8 mouse cellular contexts compared by ENCODE assay signal in genomic region chr9:106452351-106452750, GRCm38 (mm10). TPM values are rescaled to one million over a fixed set of nuclear protein-coding genes. Genes with fewer than 3 reads are reported as not detected.
DNase-seq lines count a peak whose midpoint lies in the region; ATAC-seq lines count a peak whose summit lies in the region.

No protein-coding gene starts in this region.

- peak overlapping the region; percentile 97; the same call in 1 of the 2 replicates for H3K27ac ChIP-seq in kidney, embryonic 14.5 days (ENCODE audit: low read depth, low read length)
- peak overlapping the region; percentile 44; the same call in 1 of the 2 replicates for H3K27ac ChIP-seq in embryonic facial prominence, embryonic 13.5 days
- peak overlapping the region; percentile 81; the same call in 1 of the 2 replicates for H3K27ac ChIP-seq in hindbrain, embryonic 14.5 days
- H3K27ac ChIP-seq in midbrain, embryonic 14.5 days (replicated peaks; ENCODE audit: low read depth, low read length): peak overlapping the region; percentile 96; the same call in 1 of the 2 replicates

- peak overlapping the region; percentile 82 for H3K4me3 ChIP-seq in kidney, embryonic 14.5 days (ENCODE audit: low read length)
- peak overlapping the region; percentile 69; the same call in 1 of the 2 replicates for H3K4me3 ChIP-seq in embryonic facial prominence, embryonic 13.5 days
- no peak overlapping the region for H3K4me3 ChIP-seq in hindbrain, embryonic 14.5 days (replicated peaks; ENCODE audit: low read length)
- H3K4me3 ChIP-seq in midbrain, embryonic 14.5 days (replicated peaks; ENCODE audit: low read depth, low read length): peak overlapping the region; percentile 80; the same call in 1 of the 2 replicates

- no peak for DNase-seq in kidney, adult 18-20 months
- DNase-seq in hindbrain, embryonic 14.5 days (ENCODE audit: low spot score): no peak
- no peak for DNase-seq in midbrain, embryonic 14.5 days
- DNase-seq in natural killer cell, adult 2 months (ENCODE audit: low spot score in 2 of 2): no peak
- DNase-seq in right cerebral cortex, postnatal 36 days (ENCODE audit: low spot score in 2 of 2): no peak
- no peak for DNase-seq in retina, embryonic 14.5 days (ENCODE audit: low spot score)

- ATAC-seq in kidney, embryonic 14.5 days (ENCODE audit: low FRiP score, low TSS enrichment): no peak
- no peak for ATAC-seq in embryonic facial prominence, embryonic 13.5 days (ENCODE audit: insufficient number of reproducible peaks, insufficient read depth, low FRiP score, low TSS enrichment, low read depth)
- no peak for ATAC-seq in hindbrain, embryonic 14.5 days (ENCODE audit: low FRiP score)
- no peak for ATAC-seq in midbrain, embryonic 14.5 days (ENCODE audit: low FRiP score, low TSS enrichment)

- H3K4me2 ChIP-seq in kidney, embryonic 14.5 days (replicated peaks; ENCODE audit: low read depth, low read length): peak overlapping the region; percentile 96
- H3K4me2 ChIP-seq in embryonic facial prominence, embryonic 13.5 days: peak overlapping the region; percentile 97
- H3K4me2 ChIP-seq in hindbrain, embryonic 14.5 days (replicated peaks): peak overlapping the region; percentile 96
- peak overlapping the region; percentile 100 for H3K4me2 ChIP-seq in midbrain, embryonic 14.5 days (ENCODE audit: low read length)

- no peaks in the 10 kb centered on the region for H3K27me3 ChIP-seq in kidney, embryonic 14.5 days (ENCODE audit: control insufficient read depth, insufficient read depth, low read length)
- no peaks in the 10 kb centered on the region for H3K27me3 ChIP-seq in embryonic facial prominence, embryonic 13.5 days
- no peaks in the 10 kb centered on the region for H3K27me3 ChIP-seq in hindbrain, embryonic 14.5 days (ENCODE audit: control insufficient read depth, insufficient read depth, low read length)
- no peaks in the 10 kb centered on the region for H3K27me3 ChIP-seq in midbrain, embryonic 14.5 days (ENCODE audit: control insufficient read depth, insufficient read depth, low read length)

- peak overlapping the region; percentile 82; the same call in 1 of the 2 replicates for H3K9ac ChIP-seq in kidney, embryonic 14.5 days (ENCODE audit: low read depth, low read length)
- H3K9ac ChIP-seq in embryonic facial prominence, embryonic 13.5 days: no peak overlapping the region
- H3K9ac ChIP-seq in hindbrain, embryonic 14.5 days: peak overlapping the region; percentile 91; the same call in 1 of the 2 replicates
- peak overlapping the region; percentile 95; the same call in 1 of the 2 replicates for H3K9ac ChIP-seq in midbrain, embryonic 14.5 days (replicated peaks; ENCODE audit: low read length)

- 21% methylated on average over 6 of the region's 6 CpGs for WGBS in kidney, embryonic 14.5 days
- 28% methylated on average over 6 of the region's 6 CpGs for WGBS in embryonic facial prominence, embryonic 13.5 days
- WGBS in hindbrain, embryonic 14.5 days: 21% methylated on average over 6 of the region's 6 CpGs
- WGBS in midbrain, embryonic 14.5 days: 14% methylated on average over 6 of the region's 6 CpGs

- no peaks in the 10 kb centered on the region for H3K36me3 ChIP-seq in kidney, embryonic 14.5 days (ENCODE audit: control insufficient read depth, insufficient read depth, low read length)
- H3K36me3 ChIP-seq in embryonic facial prominence, embryonic 13.5 days: 0 out of 2 replicates have a peak, but pooled peaks cover 5% of the 10 kb centered on the region
- H3K36me3 ChIP-seq in hindbrain, embryonic 14.5 days (replicated peaks; ENCODE audit: control insufficient read depth, insufficient read depth): no peaks in the 10 kb centered on the region
- H3K36me3 ChIP-seq in midbrain, embryonic 14.5 days (ENCODE audit: control insufficient read depth, insufficient read depth, low read length): no peaks in the 10 kb centered on the region; the same call in 1 of the 2 replicates

- H3K4me1 ChIP-seq in kidney, embryonic 14.5 days (ENCODE audit: control insufficient read depth, insufficient read depth, low read length): peaks cover 74% of the 10 kb centered on the region
- H3K4me1 ChIP-seq in embryonic facial prominence, embryonic 13.5 days: peaks cover 89% of the 10 kb centered on the region
- H3K4me1 ChIP-seq in hindbrain, embryonic 14.5 days (replicated peaks; ENCODE audit: control insufficient read depth, insufficient read depth, low read length): peaks cover 44% of the 10 kb centered on the region
- H3K4me1 ChIP-seq in midbrain, embryonic 14.5 days (ENCODE audit: control insufficient read depth, insufficient read depth, low read length): peaks cover 46% of the 10 kb centered on the region

- no peaks in the 10 kb centered on the region for H3K9me3 ChIP-seq in kidney, embryonic 14.5 days (ENCODE audit: control insufficient read depth, low read length)
- H3K9me3 ChIP-seq in embryonic facial prominence, embryonic 13.5 days: no peaks in the 10 kb centered on the region
- H3K9me3 ChIP-seq in hindbrain, embryonic 14.5 days (ENCODE audit: control insufficient read depth, low read length): no peaks in the 10 kb centered on the region
- H3K9me3 ChIP-seq in midbrain, embryonic 14.5 days (ENCODE audit: control insufficient read depth, low read length): no peaks in the 10 kb centered on the region

RNA-seq across cellular contexts. Expression of gene Pcbp4, which starts 0.7 kb away (rescaled TPM):
- 129 and 147 TPM in 2 replicates for polyA plus RNA-seq in kidney, embryonic 14.5 days (2014; fragmentation: Nextera tagmentation; extraction: Ambion mirVana)
- polyA plus RNA-seq in embryonic facial prominence, embryonic 13.5 days (2015; fragmentation: Nextera tagmentation; extraction: Ambion mirVana): 128 and 133 TPM in 2 replicates
- polyA plus RNA-seq in hindbrain, embryonic 14.5 days (2014; fragmentation: Nextera tagmentation; extraction: Ambion mirVana): 183 and 186 TPM in 2 replicates
- polyA plus RNA-seq in midbrain, embryonic 14.5 days (2014; fragmentation: Nextera tagmentation; extraction: Ambion mirVana): 219 and 247 TPM in 2 replicates

RNA-seq across cellular contexts. Expression of gene Abhd14a, which starts 4.9 kb away (rescaled TPM):
- 50.2 and 58.8 TPM in 2 replicates for polyA plus RNA-seq in kidney, embryonic 14.5 days (2014; fragmentation: Nextera tagmentation; extraction: Ambion mirVana)
- 74.4 and 75.2 TPM in 2 replicates for polyA plus RNA-seq in embryonic facial prominence, embryonic 13.5 days (2015; fragmentation: Nextera tagmentation; extraction: Ambion mirVana)
- polyA plus RNA-seq in hindbrain, embryonic 14.5 days (2014; fragmentation: Nextera tagmentation; extraction: Ambion mirVana): 57.7 and 69.8 TPM in 2 replicates
- polyA plus RNA-seq in midbrain, embryonic 14.5 days (2014; fragmentation: Nextera tagmentation; extraction: Ambion mirVana): 51.2 and 68.8 TPM in 2 replicates

RNA-seq across cellular contexts. Expression of gene Abhd14b, which starts 5.1 kb away (rescaled TPM):
- 18.7 and 25.6 TPM in 2 replicates for polyA plus RNA-seq in kidney, embryonic 14.5 days (2014; fragmentation: Nextera tagmentation; extraction: Ambion mirVana)
- polyA plus RNA-seq in embryonic facial prominence, embryonic 13.5 days (2015; fragmentation: Nextera tagmentation; extraction: Ambion mirVana): 21.4 and 23.4 TPM in 2 replicates
- 7.9 and 8.2 TPM in 2 replicates for polyA plus RNA-seq in hindbrain, embryonic 14.5 days (2014; fragmentation: Nextera tagmentation; extraction: Ambion mirVana)
- polyA plus RNA-seq in midbrain, embryonic 14.5 days (2014; fragmentation: Nextera tagmentation; extraction: Ambion mirVana): 6.0 and 6.8 TPM in 2 replicates

RNA-seq across cellular contexts. Expression of gene Gpr62, which starts 13.4 kb away (rescaled TPM):
- 0.37 and 0.66 TPM in 2 replicates for polyA plus RNA-seq in kidney, embryonic 14.5 days (2014; fragmentation: Nextera tagmentation; extraction: Ambion mirVana)
- 0.53 TPM in 1 of 2 replicates, not detected in the other for polyA plus RNA-seq in embryonic facial prominence, embryonic 13.5 days (2015; fragmentation: Nextera tagmentation; extraction: Ambion mirVana)
- 0.87 and 1.0 TPM in 2 replicates for polyA plus RNA-seq in hindbrain, embryonic 14.5 days (2014; fragmentation: Nextera tagmentation; extraction: Ambion mirVana)
- polyA plus RNA-seq in midbrain, embryonic 14.5 days (2014; fragmentation: Nextera tagmentation; extraction: Ambion mirVana): 0.93 and 1.00 TPM in 2 replicates

RNA-seq across cellular contexts. Expression of gene Acy1, which starts 14.2 kb away (rescaled TPM):
- 41.1 and 44.5 TPM in 2 replicates for polyA plus RNA-seq in kidney, embryonic 14.5 days (2014; fragmentation: Nextera tagmentation; extraction: Ambion mirVana)
- polyA plus RNA-seq in embryonic facial prominence, embryonic 13.5 days (2015; fragmentation: Nextera tagmentation; extraction: Ambion mirVana): 51.8 and 55.0 TPM in 2 replicates
- polyA plus RNA-seq in hindbrain, embryonic 14.5 days (2014; fragmentation: Nextera tagmentation; extraction: Ambion mirVana): 22.4 and 23.5 TPM in 2 replicates
- polyA plus RNA-seq in midbrain, embryonic 14.5 days (2014; fragmentation: Nextera tagmentation; extraction: Ambion mirVana): 19.1 and 21.6 TPM in 2 replicates

Comparison
In these comparisons a context has a peak if more than half of its experiments do, and no peak if none do; other contexts are left out.
1. H3K27ac ChIP-seq: peak in every context shown above with its lines; median percentile 97 in kidney, embryonic 14.5 days; 96 in midbrain, embryonic 14.5 days; 81 in hindbrain, embryonic 14.5 days; 44 in embryonic facial prominence, embryonic 13.5 days.